Mouse (Mus musculus) liver, embryonic 11.5 days (tissue): ENCODE data around the gene Snrpg. TPM values are rescaled to one million over a fixed set of nuclear protein-coding genes. Genes with fewer than 3 reads are reported as not detected.

ENCODE experiments used
- ATAC-seq: fragments of 200-750 bp; cut with Nextera tagmentation; replicated peaks from 2 replicates; pipeline ENCODE4 v1.8.0; 2017; ENCODE audit warnings: moderate number of reproducible peaks, mild to moderate bottlenecking, moderate TSS enrichment, moderate library complexity; ENCODE audit not compliant: low FRiP score
- DNase-seq: peaks from one replicate; pipeline ENCODE4 v3.0.0-alpha.2; 2017; ENCODE audit warnings: low spot score
- H3K27ac ChIP-seq: fragments of 300-500 bp; sonication (generic); 2 replicates; pipeline ENCODE4 v1.5.1; 2014; ENCODE audit warnings: mild to moderate bottlenecking, low read depth, low read length, control low read depth
- H3K27me3 ChIP-seq: fragments of 300-500 bp; sonication (generic); replicated peaks from 2 replicates; pipeline ENCODE4 v1.6.1; 2014; ENCODE audit warnings: low read length, mixed read lengths; ENCODE audit not compliant: control insufficient read depth, insufficient read depth
- H3K36me3 ChIP-seq: fragments of 300-500 bp; sonication (generic); 2 replicates; pipeline ENCODE4 v1.6.1; 2014; ENCODE audit warnings: mild to moderate bottlenecking, low read length, moderate library complexity, mixed read lengths; ENCODE audit not compliant: control insufficient read depth, insufficient read depth
- H3K4me1 ChIP-seq: fragments of 300-500 bp; sonication (generic); replicated peaks from 2 replicates; pipeline ENCODE4 v1.6.1; 2014; ENCODE audit warnings: low read length, mixed read lengths; ENCODE audit not compliant: control insufficient read depth, insufficient read depth
- H3K4me2 ChIP-seq: fragments of 300-500 bp; sonication (generic); 2 replicates; pipeline ENCODE4 v1.6.1; 2014; ENCODE audit warnings: mild to moderate bottlenecking, control low read depth, moderate library complexity
- H3K4me3 ChIP-seq: fragments of 300-500 bp; sonication (generic); 2 replicates; pipeline ENCODE4 v1.5.1; 2014; ENCODE audit warnings: low read depth, low read length, control low read depth
- H3K9ac ChIP-seq: fragments of 300-500 bp; sonication (generic); 2 replicates; pipeline ENCODE4 v1.6.1; 2014; ENCODE audit warnings: low read depth, low read length, control low read depth
- H3K9me3 ChIP-seq: fragments of 300-500 bp; sonication (generic); 2 replicates; pipeline ENCODE4 v1.6.1; 2016; ENCODE audit warnings: low read length, inconsistent platforms, mixed read lengths; ENCODE audit not compliant: control insufficient read depth
- WGBS: fragments of 180-500 bp; shearing (Covaris S2); extraction: QIAGEN DNeasy Blood & Tissue Kit; methylation state at CpG from one replicate; pipeline ENCODE4 v1.1.7; 2014; 5-methylcytosine and 5-hydroxymethylcytosine counted together
- polyA plus RNA-seq: library from polyadenylated mRNA; unstranded; fragments of >200 nt; fragmentation: Nextera tagmentation; extraction: Ambion mirVana; gene quantifications from 2 replicates; pipeline ENCODE4 v1.2.1, GENCODE M21; 2014

Gene Snrpg
- polyA plus RNA-seq, 1 experiment from 2014 or later = 785 TPM

DNA sequence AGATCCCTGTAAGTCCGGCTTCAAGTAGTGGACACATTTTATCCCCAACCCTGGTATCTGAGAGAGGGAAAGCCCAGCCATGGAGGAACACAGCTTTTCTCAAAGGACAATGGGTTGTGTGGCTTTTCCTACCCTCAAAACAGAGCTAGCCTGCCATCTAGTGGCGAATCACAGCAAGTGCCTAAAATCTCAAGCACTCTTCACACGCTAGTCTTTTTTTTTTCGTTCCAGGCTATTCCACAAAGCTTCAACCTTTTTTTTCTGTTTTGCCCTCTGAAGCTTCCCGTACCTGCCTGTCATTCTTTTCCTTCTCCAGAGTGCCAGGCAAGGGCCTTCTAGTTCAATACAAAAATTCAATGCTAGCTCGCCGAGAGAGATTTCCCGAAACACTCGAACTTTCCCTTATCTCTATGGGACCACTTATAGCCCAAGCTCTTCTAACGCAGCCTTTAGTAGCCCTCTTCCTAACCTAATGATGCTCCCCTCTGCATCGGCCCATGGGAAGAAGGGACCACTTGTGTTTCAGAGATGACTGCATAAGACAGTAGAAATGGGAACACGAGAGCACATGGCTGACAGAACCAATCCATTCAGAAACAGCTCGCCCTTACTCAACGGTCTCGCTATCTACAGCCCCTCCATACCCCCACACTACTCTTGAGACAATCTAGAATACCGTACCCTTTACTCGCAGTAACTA lies 6.5 kb upstream of the Snrpg start:
- Histone ChIP-seq H3K27me3 (no peaks in the 10 kb centered on the region), H3K4me1 (peaks cover 14% of the 10 kb centered on the region), H3K36me3 (peaks cover 3% of the 10 kb centered on the region; the same call in 1 of the 2 replicates), H3K4me3 (peak overlapping the region; percentile 80), H3K4me2 (peak overlapping the region; percentile 99), H3K9me3 (no peaks in the 10 kb centered on the region), H3K27ac (peak overlapping the region; percentile 13), H3K9ac (peak overlapping the region; percentile 73)
- peak; percentile 71 for DNase-seq
- ATAC-seq = peak; percentile 24
- WGBS = 2% methylated on average over 17 of the region's 17 CpGs

DNA sequence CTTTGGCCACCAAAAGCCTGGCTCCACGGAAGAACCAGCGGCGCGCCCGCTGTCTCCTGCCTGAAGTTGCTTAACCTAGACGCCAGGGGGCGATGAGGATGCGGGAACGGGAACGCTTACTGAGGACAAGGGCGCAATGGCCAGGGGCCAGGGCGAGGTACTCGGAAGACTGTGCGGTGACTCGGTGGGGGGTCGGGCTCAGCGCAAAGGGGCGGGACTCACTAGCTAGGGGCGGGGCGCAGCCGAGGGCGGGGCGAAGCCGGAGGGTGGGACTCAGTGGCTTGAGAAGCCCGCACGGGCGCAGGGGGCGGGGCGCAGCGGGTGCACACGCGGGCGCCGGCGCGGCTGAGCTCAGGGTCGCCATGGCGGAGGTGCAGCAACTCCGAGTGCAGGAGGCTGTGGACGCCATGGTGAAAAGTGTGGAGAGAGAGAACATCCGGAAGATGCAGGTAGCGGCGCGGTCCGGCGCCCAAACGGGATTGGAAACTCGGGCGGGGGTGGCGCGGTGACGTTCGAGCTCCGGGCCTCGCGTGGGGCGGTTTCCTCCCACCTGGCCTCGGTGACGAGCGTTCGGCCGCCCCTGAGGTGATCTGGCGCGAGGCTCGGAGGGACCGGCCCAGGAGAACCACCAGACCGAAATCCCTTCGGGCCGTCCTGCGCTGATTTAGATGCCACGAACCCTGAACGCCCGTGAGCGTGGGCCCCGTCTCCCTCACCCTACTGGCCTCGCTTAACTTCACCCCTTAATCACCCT lies 5.6 kb upstream of the Snrpg start, which contains the start of gene Fam136a:
TSS of gene Fam136a (plus strand) at position 276 of the 754 bp plus-strand sequence.
- peak within 1 kb of the TSS; percentile 80 for H3K4me3 ChIP-seq
- H3K27me3 ChIP-seq = no peaks in the 10 kb centered on the region
- DNase-seq (peak; percentile 98), ATAC-seq (peak; percentile 96)
- WGBS = under 1% methylated on average over 75 of the region's 76 CpGs
- H3K36me3 ChIP-seq = peaks cover 3% of the 10 kb centered on the region; the same call in 1 of the 2 replicates
- H3K9me3 ChIP-seq = no peaks in the 10 kb centered on the region
- peak within 1 kb of the TSS; percentile 79 for H3K27ac ChIP-seq
- peak within 1 kb of the TSS; percentile 99 for H3K4me2 ChIP-seq
- H3K9ac ChIP-seq = peak within 1 kb of the TSS; percentile 92
- peaks cover 16% of the 10 kb centered on the region for H3K4me1 ChIP-seq

DNA sequence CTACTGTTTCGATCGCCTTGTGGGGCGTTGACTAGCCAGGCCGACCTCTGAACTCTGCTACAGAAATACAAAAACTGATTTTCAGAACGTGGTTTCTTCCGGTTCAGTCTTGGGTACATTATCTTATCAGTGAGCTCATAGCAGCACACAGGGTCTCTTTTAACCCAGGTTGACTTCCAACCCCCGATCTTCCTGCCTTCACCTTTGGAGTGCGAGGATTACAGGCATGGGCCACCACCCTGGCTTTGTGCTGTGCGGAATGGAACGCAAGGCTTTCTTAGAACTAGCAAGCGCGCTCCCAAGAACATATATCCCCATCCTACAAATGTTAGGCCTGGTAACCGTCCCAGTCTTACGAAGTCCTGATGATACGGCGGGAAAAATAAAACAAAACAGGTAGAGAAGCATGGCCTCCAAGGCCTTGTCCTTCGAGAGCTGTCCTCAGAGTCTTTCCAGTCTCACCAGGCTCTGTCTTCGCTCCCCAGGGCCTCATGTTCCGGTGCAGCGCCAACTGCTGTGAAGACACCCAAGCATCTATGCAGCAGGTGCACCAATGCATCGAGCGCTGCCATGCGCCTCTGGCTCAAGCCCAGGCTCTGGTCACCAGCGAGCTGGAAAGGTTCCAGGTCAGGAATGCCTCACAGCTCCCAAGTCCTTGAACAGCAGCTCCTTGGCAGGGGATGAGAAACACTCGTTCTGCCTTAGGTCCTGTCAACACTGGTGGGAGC lies 4.8 kb upstream of the Snrpg start:
- H3K4me1 ChIP-seq = peaks cover 19% of the 10 kb centered on the region
- peak overlapping the region; percentile 99 for H3K4me2 ChIP-seq
- no peaks in the 10 kb centered on the region for H3K9me3 ChIP-seq
- H3K9ac ChIP-seq = peak overlapping the region; percentile 92
- peak overlapping the region; percentile 79 for H3K27ac ChIP-seq
- H3K27me3 ChIP-seq = no peaks in the 10 kb centered on the region
- WGBS = 42% methylated on average over 25 of the region's 25 CpGs
- no peak; the same call in 1 of the 2 replicates for ATAC-seq
- peaks cover 3% of the 10 kb centered on the region; the same call in 1 of the 2 replicates for H3K36me3 ChIP-seq
- DNase-seq = peak; percentile 47
- H3K4me3 ChIP-seq = peak overlapping the region; percentile 80

DNA sequence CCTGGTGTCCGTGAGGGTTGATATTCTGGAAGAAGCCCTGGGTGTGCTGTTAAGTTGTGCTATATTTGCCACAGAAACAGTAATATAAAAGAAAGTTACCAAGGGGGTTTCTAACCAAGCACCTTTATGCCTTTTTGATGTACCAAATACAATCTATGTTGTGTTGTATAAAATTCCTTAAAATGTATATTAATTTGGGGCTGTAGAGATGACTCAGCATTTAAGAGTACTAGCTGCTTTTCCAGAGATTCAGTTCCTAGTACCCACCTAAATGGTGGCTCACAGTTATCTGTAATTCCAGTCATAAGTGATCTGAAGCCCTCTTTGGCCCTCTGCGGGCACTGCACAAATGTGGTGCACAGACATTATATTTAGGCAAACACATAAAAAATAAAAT lies 4.3 kb upstream of the Snrpg start:
- H3K9ac ChIP-seq = peak overlapping the region; percentile 92
- H3K4me3 ChIP-seq = peak overlapping the region; percentile 80
- peaks cover 19% of the 10 kb centered on the region for H3K4me1 ChIP-seq
- H3K9me3 ChIP-seq = no peaks in the 10 kb centered on the region
- H3K27ac ChIP-seq = peak overlapping the region; percentile 79
- peaks cover 3% of the 10 kb centered on the region; the same call in 1 of the 2 replicates for H3K36me3 ChIP-seq
- no peak for ATAC-seq
- 69% methylated on average over 2 of the region's 2 CpGs for WGBS
- peak overlapping the region; percentile 99 for H3K4me2 ChIP-seq
- no peak for DNase-seq
- H3K27me3 ChIP-seq = no peaks in the 10 kb centered on the region

DNA sequence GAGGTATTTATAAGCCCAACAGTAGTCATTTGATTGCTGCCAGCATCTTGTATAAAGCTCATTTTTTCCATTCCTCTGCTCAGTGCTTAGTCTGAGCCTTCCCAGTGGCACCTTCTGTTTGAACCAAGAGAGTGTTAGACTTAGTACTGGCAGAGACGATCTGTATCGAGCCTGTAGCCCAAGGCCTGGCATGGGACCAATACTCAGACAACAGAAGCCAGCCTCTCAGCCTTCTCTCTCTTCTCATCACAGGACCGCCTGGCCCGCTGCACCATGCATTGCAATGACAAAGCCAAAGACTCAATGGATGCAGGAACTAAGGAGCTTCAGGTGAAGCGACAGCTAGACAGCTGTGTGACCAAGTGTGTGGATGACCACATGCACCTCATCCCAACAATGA lies 2.6 kb upstream of the Snrpg start:
- Histone ChIP-seq H3K4me3 (no peak overlapping the region), H3K4me2 (no peak overlapping the region), H3K9ac (no peak overlapping the region), H3K9me3 (no peaks in the 10 kb centered on the region), H3K27me3 (no peaks in the 10 kb centered on the region), H3K36me3 (peaks cover 3% of the 10 kb centered on the region; the same call in 1 of the 2 replicates), H3K27ac (no peak overlapping the region), H3K4me1 (peaks cover 30% of the 10 kb centered on the region)
- DNase-seq = no peak
- no peak for ATAC-seq
- WGBS = 92% methylated on average over 5 of the region's 5 CpGs

DNA sequence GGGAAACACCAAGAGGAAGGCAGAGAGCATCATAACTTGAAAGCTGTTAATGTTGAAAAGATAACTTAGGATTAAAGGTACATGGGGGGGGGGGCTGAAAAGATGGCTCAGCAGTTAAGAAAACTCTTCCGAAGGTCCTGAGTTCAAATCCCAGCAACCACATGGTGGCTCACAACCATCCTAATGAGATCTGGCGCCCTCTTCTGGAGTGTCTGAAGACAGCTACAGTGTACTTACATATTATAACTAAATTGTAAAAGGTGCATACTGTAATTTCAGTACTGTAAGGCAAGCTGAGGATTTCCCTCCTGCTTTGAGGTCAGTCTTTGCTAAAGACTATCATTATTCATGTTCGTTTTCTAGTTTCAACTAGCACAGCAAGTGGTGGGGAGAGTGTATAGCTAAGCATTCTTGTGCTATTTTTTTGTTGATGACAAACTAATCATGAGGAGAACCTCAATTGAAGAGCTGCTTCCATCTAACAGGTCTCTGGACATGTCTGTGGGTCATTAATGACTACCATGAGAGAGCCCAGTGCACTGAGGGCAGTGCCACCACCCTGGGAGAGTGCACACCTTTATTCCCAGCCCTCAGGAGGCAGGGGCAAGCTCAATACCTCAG lies 901 bp upstream of the Snrpg start:
- 59% methylated on average over 3 of the region's 3 CpGs for WGBS
- H3K36me3 ChIP-seq = peaks cover 3% of the 10 kb centered on the region; the same call in 1 of the 2 replicates
- peak overlapping the region; percentile 91 for H3K4me3 ChIP-seq
- no peak for DNase-seq
- no peaks in the 10 kb centered on the region for H3K27me3 ChIP-seq
- no peak for ATAC-seq
- peak overlapping the region; percentile 84 for H3K4me2 ChIP-seq
- peak overlapping the region; percentile 91 for H3K27ac ChIP-seq
- peak overlapping the region; percentile 83 for H3K9ac ChIP-seq
- no peaks in the 10 kb centered on the region for H3K9me3 ChIP-seq
- H3K4me1 ChIP-seq = peaks cover 31% of the 10 kb centered on the region

DNA sequence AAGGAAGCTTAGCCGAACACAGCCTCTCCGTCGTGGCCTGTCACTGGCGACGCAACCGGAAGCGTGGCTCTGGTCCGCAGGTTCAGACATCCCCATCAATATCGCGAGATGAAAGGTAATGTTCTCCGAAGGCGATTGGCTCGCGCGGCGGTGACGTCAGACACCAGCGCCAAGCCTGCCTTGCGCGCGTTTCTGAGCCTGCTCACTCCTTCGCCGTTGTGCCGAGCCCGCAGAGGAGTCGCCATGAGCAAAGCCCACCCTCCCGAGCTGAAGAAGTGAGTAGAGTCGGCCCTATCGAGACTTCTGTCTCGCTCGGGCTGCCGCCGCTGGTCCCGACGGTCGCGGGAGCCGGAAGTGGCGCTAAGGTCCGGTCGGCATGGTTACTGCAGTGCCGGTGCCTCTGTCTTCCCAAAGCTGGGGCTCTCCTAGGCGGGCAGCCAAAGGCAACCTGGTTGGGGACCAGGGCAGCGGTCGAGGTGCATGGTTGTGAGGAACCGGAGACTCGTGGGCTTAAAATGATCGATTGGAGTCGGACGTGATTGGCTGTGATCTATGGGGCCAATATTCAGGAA lies 322 bp downstream of the Snrpg start:
- H3K27ac ChIP-seq = peak overlapping the region; percentile 91
- peak overlapping the region; percentile 94 for H3K9ac ChIP-seq
- under 1% methylated on average over 50 of the region's 50 CpGs for WGBS
- no peaks in the 10 kb centered on the region for H3K27me3 ChIP-seq
- peaks cover 9% of the 10 kb centered on the region; the same call in 1 of the 2 replicates for H3K36me3 ChIP-seq
- peak; percentile 92 for DNase-seq
- H3K4me1 ChIP-seq = peaks cover 25% of the 10 kb centered on the region
- H3K4me2 ChIP-seq = peak overlapping the region; percentile 84
- ATAC-seq = peak; percentile 93
- H3K4me3 ChIP-seq = peak overlapping the region; percentile 91
- H3K9me3 ChIP-seq = no peaks in the 10 kb centered on the region
